In genomic region chr2:33893151-33893550, GRCm38 (mm10) we compare ENCODE assay signal across 22 mouse cellular contexts. TPM values are rescaled to one million over a fixed set of nuclear protein-coding genes. Genes with fewer than 3 reads are reported as not detected.
DNase-seq lines count a peak whose midpoint lies in the region; ATAC-seq and TF ChIP-seq lines count a peak whose summit lies in the region.
"Had no signal": no experiment of that assay in that cellular context is flagged by ENCODE, and none has a peak within 500 bp of the region (broad histone marks: within the 10 kb centered on the region; RNA-seq: fewer than 3 reads in every experiment).

No protein-coding gene starts in this region.

- no peaks in the 10 kb centered on the region for H3K79me2 ChIP-seq in MEL (ENCODE audit: control insufficient read depth, insufficient read depth, low read length, poor library complexity)

- DNase-seq in lung, embryonic 14.5 days: no peak
- no peak for DNase-seq in lung, adult 18-20 months
- DNase-seq in MEL (ENCODE audit: low read depth, low spot score): no peak
- DNase-seq in liver, embryonic 14.5 days (ENCODE audit: low read depth in 3 of 3, low spot score in 3 of 3): no peak
- DNase-seq in MN1 (ENCODE audit: low spot score): no peak
- DNase-seq in adrenal gland, postnatal 10 days: no peak
- DNase-seq: adrenal gland, adult 8-10 months; cerebellum, postnatal 14 days; gastrocnemius, postnatal 10 days; heart, adult 18-20 months; kidney, adult 18-20 months; kidney, postnatal 25 days; layer of hippocampus, adult 9-11 months had no signal

- no peaks in the 10 kb centered on the region for H3K4me1 ChIP-seq in intestine, postnatal 0 days (replicated peaks; ENCODE audit: control insufficient read depth, insufficient read depth, low read length)
- H3K4me1 ChIP-seq in intestine, embryonic 16.5 days (ENCODE audit: control insufficient read depth, insufficient read depth, low read length): no peaks in the 10 kb centered on the region
- no peaks in the 10 kb centered on the region for H3K4me1 ChIP-seq in lung, embryonic 14.5 days (ENCODE audit: insufficient read depth)
- peaks cover 0 to 4% of the 10 kb centered on the region in 2 experiments; a peak in 2 of 4 replicates for H3K4me1 ChIP-seq in MEL (ENCODE audit: control insufficient read depth in 1 of 2, insufficient read depth in 2 of 2, low read length in 2 of 2)
- no peaks in the 10 kb centered on the region for H3K4me1 ChIP-seq in liver, embryonic 14.5 days (replicated peaks; ENCODE audit: control insufficient read depth in 2 of 2, insufficient read depth in 2 of 2, low read length in 1 of 2)
- H3K4me1 ChIP-seq: limb, embryonic 10.5 days; neural tube, embryonic 12.5 days had no signal

- peak; percentile 27; the same call in 1 of the 2 replicates for TF ChIP-seq CTCF in intestine, postnatal 0 days (IDR thresholded peaks at IDR 0.05; ENCODE audit: low read depth)
- peak; percentile 31 for TF ChIP-seq CTCF in lung, embryonic 14.5 days (IDR thresholded peaks at IDR 0.05; ENCODE audit: low read depth)
- peak; percentile 32 to 51 (median 42); a peak in 5 of 6 replicates for TF ChIP-seq CTCF in MEL (IDR thresholded peaks at IDR 0.05 in 2 of 3, conservative IDR thresholded peaks at IDR 0.05 in 1 of 3; ENCODE audit: control insufficient read depth in 1 of 3, insufficient read depth in 1 of 3, low read depth in 2 of 3, low read length in 3 of 3, poor library complexity in 1 of 3, severe bottlenecking in 1 of 3)
- TF ChIP-seq CTCF in liver, embryonic 14.5 days (IDR thresholded peaks at IDR 0.05; ENCODE audit: low read depth): peak; percentile 67

- TF ChIP-seq POLR2A in MEL (IDR thresholded peaks at IDR 0.05; ENCODE audit: control insufficient read depth in 1 of 2, insufficient read depth in 1 of 2, low read depth in 1 of 2, low read length in 2 of 2, poor library complexity in 1 of 2): no peak

- no peak for ATAC-seq in intestine, postnatal 0 days
- ATAC-seq in intestine, embryonic 16.5 days: no peak
- no peak for ATAC-seq in lung, embryonic 14.5 days (ENCODE audit: insufficient read depth)
- no peak for ATAC-seq in liver, embryonic 14.5 days (ENCODE audit: insufficient read depth)
- ATAC-seq: hindbrain, postnatal 0 days had no signal

- H3K4me2 ChIP-seq in intestine, postnatal 0 days (replicated peaks; ENCODE audit: low read depth): no peak overlapping the region
- no peak overlapping the region for H3K4me2 ChIP-seq in intestine, embryonic 16.5 days (ENCODE audit: low read depth, low read length)
- H3K4me2 ChIP-seq in lung, embryonic 14.5 days: no peak overlapping the region
- H3K4me2 ChIP-seq in liver, embryonic 14.5 days (ENCODE audit: low read depth): no peak overlapping the region
- H3K4me2 ChIP-seq: forebrain, embryonic 12.5 days; liver, embryonic 15.5 days; midbrain, embryonic 12.5 days; neural tube, embryonic 12.5 days had no signal

- H3K36me3 ChIP-seq in intestine, postnatal 0 days (ENCODE audit: control insufficient read depth, insufficient read depth): no peaks in the 10 kb centered on the region
- H3K36me3 ChIP-seq in intestine, embryonic 16.5 days (ENCODE audit: control insufficient read depth, insufficient read depth, low read length): no peaks in the 10 kb centered on the region
- H3K36me3 ChIP-seq in lung, embryonic 14.5 days (ENCODE audit: insufficient read depth): no peaks in the 10 kb centered on the region
- no peaks in the 10 kb centered on the region for H3K36me3 ChIP-seq in MEL (ENCODE audit: control insufficient read depth in 1 of 2, insufficient read depth in 2 of 2, low read length in 2 of 2)
- no peaks in the 10 kb centered on the region for H3K36me3 ChIP-seq in liver, embryonic 14.5 days (replicated peaks; ENCODE audit: control insufficient read depth, insufficient read depth, low read depth)
- H3K36me3 ChIP-seq: forebrain, embryonic 12.5 days; hindbrain, embryonic 10.5 days; limb, embryonic 10.5 days; liver, embryonic 15.5 days; midbrain, embryonic 12.5 days; neural tube, embryonic 12.5 days had no signal

- WGBS in intestine, postnatal 0 days: 83% methylated on average over 3 of the region's 3 CpGs
- WGBS in intestine, embryonic 16.5 days: 81% methylated on average over 3 of the region's 3 CpGs
- 78% methylated on average over 3 of the region's 3 CpGs for WGBS in lung, embryonic 14.5 days
- WGBS in liver, embryonic 14.5 days (ENCODE audit: insufficient replicate concordance): 82% methylated on average over 3 of the region's 3 CpGs

- H3K9me3 ChIP-seq in intestine, postnatal 0 days (ENCODE audit: control insufficient read depth): no peaks in the 10 kb centered on the region
- no peaks in the 10 kb centered on the region for H3K9me3 ChIP-seq in intestine, embryonic 16.5 days (ENCODE audit: control insufficient read depth, low read length)
- H3K9me3 ChIP-seq in lung, embryonic 14.5 days (ENCODE audit: low read depth, low read length): no peaks in the 10 kb centered on the region
- H3K9me3 ChIP-seq in MEL (replicated peaks; ENCODE audit: insufficient read depth, low read length): no peaks in the 10 kb centered on the region
- H3K9me3 ChIP-seq in liver, embryonic 14.5 days (ENCODE audit: control insufficient read depth, low read length): no peaks in the 10 kb centered on the region
- H3K9me3 ChIP-seq: hindbrain, embryonic 10.5 days; limb, embryonic 10.5 days; liver, embryonic 15.5 days; midbrain, embryonic 12.5 days; neural tube, embryonic 12.5 days had no signal

- H3K27ac ChIP-seq in intestine, postnatal 0 days (ENCODE audit: low read depth, low read length): no peak overlapping the region
- no peak overlapping the region for H3K27ac ChIP-seq in intestine, embryonic 16.5 days (ENCODE audit: low read length)
- H3K27ac ChIP-seq in lung, embryonic 14.5 days (ENCODE audit: low read depth): no peak overlapping the region
- no peak overlapping the region for H3K27ac ChIP-seq in MEL (ENCODE audit: control insufficient read depth, low read depth, low read length)
- H3K27ac ChIP-seq in liver, embryonic 14.5 days: no peak overlapping the region
- H3K27ac ChIP-seq: forebrain, embryonic 12.5 days; hindbrain, embryonic 10.5 days; hindbrain, postnatal 0 days; limb, embryonic 10.5 days; liver, embryonic 15.5 days; midbrain, embryonic 12.5 days; neural tube, embryonic 12.5 days had no signal

- no peak overlapping the region for H3K4me3 ChIP-seq in intestine, postnatal 0 days (ENCODE audit: low read depth, low read length)
- no peak overlapping the region for H3K4me3 ChIP-seq in intestine, embryonic 16.5 days (ENCODE audit: low read length)
- H3K4me3 ChIP-seq in lung, embryonic 14.5 days (ENCODE audit: low read depth, low read length): no peak overlapping the region
- H3K4me3 ChIP-seq in MEL (ENCODE audit: control insufficient read depth in 1 of 2, insufficient read depth in 1 of 2, low read depth in 2 of 2, low read length in 2 of 2): no peak overlapping the region
- H3K4me3 ChIP-seq in liver, embryonic 14.5 days (ENCODE audit: insufficient read depth in 1 of 2, low read depth in 2 of 2, low read length in 2 of 2): no peak overlapping the region
- H3K4me3 ChIP-seq: forebrain, embryonic 12.5 days; hindbrain, embryonic 10.5 days; limb, embryonic 10.5 days; liver, embryonic 15.5 days; midbrain, embryonic 12.5 days; neural tube, embryonic 12.5 days had no signal

- peak; percentile 14 for TF ChIP-seq RAD21 in MEL (IDR thresholded peaks at IDR 0.05; ENCODE audit: low read depth, low read length)

- no peak for TF ChIP-seq EP300 in MEL (IDR thresholded peaks at IDR 0.05; ENCODE audit: low read depth in 1 of 2, low read length in 2 of 2)
- no peak for TF ChIP-seq EP300 in liver, embryonic 14.5 days (IDR thresholded peaks at IDR 0.05; ENCODE audit: low read depth)

- H3K9ac ChIP-seq in intestine, postnatal 0 days (ENCODE audit: low read depth, low read length): no peak overlapping the region
- no peak overlapping the region for H3K9ac ChIP-seq in intestine, embryonic 16.5 days (ENCODE audit: low read depth, low read length)
- no peak overlapping the region for H3K9ac ChIP-seq in lung, embryonic 14.5 days
- no peak overlapping the region for H3K9ac ChIP-seq in MEL (ENCODE audit: control insufficient read depth, low read depth, low read length, poor library complexity, severe bottlenecking)
- no peak overlapping the region for H3K9ac ChIP-seq in liver, embryonic 14.5 days (replicated peaks)
- H3K9ac ChIP-seq: forebrain, embryonic 12.5 days; liver, embryonic 15.5 days; midbrain, embryonic 12.5 days; neural tube, embryonic 12.5 days had no signal

- no peaks in the 10 kb centered on the region for H3K27me3 ChIP-seq in intestine, postnatal 0 days (replicated peaks; ENCODE audit: control insufficient read depth, insufficient read depth, low read length)
- H3K27me3 ChIP-seq in intestine, embryonic 16.5 days (replicated peaks; ENCODE audit: control insufficient read depth, insufficient read depth, low read length): no peaks in the 10 kb centered on the region
- H3K27me3 ChIP-seq in lung, embryonic 14.5 days (ENCODE audit: insufficient read depth, low read length): no peaks in the 10 kb centered on the region
- H3K27me3 ChIP-seq in MEL (ENCODE audit: control insufficient read depth in 1 of 2, insufficient read depth in 2 of 2, low read length in 2 of 2): peaks cover 0 to 1% of the 10 kb centered on the region in 2 experiments; a peak in 1 of 4 replicates
- no peaks in the 10 kb centered on the region for H3K27me3 ChIP-seq in liver, embryonic 14.5 days (ENCODE audit: control insufficient read depth, insufficient read depth, low read length)
- H3K27me3 ChIP-seq: midbrain, embryonic 12.5 days; neural tube, embryonic 12.5 days had no signal

TF ChIP-seq in MEL, 35 proteins besides CTCF, POLR2A, EP300 and RAD21:
- no peak for TF ChIP-seq POLR2AphosphoS5 (IDR thresholded peaks at IDR 0.05; ENCODE audit: borderline replicate concordance, low read depth, low read length)
- TF ChIP-seq SMC3 (IDR thresholded peaks at IDR 0.05; ENCODE audit: low read depth, low read length): peak; percentile 28; the same call in 1 of the 2 replicates
- no peak for TF ChIP-seq GABPA (IDR thresholded peaks at IDR 0.05; ENCODE audit: low read depth, low read length)
TF ChIP-seq in MEL: peak in this region for 1.

RNA-seq across cellular contexts. Expression of gene Mvb12b, which starts 5.4 kb away (rescaled TPM):
- polyA plus RNA-seq in intestine, postnatal 0 days (2015; fragmentation: Nextera tagmentation; extraction: Ambion mirVana): 6.7 and 7.6 TPM in 2 replicates
- 7.9 and 8.5 TPM in 2 replicates for polyA plus RNA-seq in intestine, embryonic 16.5 days (2015; fragmentation: Nextera tagmentation; extraction: Ambion mirVana)
- polyA plus RNA-seq in lung, embryonic 14.5 days (2014; fragmentation: Nextera tagmentation; extraction: Ambion mirVana): 20.7 and 24.8 TPM in 2 replicates
- 19.6 and 22.8 TPM in 2 replicates for total RNA-seq in MEL (2012; rRNA removed)
- 10 to 100 TPM in 1 of 2 experiments, not detected in 1; 23.3 TPM for polyA plus RNA-seq in MEL (2012; ENCODE audit: insufficient read depth in 1 of 2, insufficient read length in 2 of 2, low read depth in 1 of 2, low replicate concordance in 2 of 2, missing spikeins in 1 of 2)
- 6.6 and 6.9 TPM in 2 replicates for polyA plus RNA-seq in liver, embryonic 14.5 days (2012; rRNA removed)
- polyA plus RNA-seq in liver, embryonic 14.5 days (2014; fragmentation: Nextera tagmentation; extraction: Ambion mirVana): 8.3 and 11.3 TPM in 2 replicates
- total RNA-seq in adrenal gland, postnatal 10 days (2021): 10 to 100 TPM; 17.4 to 23.0 TPM
